Mouse (Mus musculus): ENCODE results near the gene Irgq.
"Not testable (repeated sequence)": the region's sequence is repeated elsewhere in the genome, so short reads cannot be mapped to it uniquely, and the experiment has no call there.

Irgq gene

GRCm38 (mm10) chr7:24530062-24530931 is at the start of gene Irgq:
Irgq (plus strand) TSS chr7:24530689.
- peak; percentile 100 for DNase-seq

- DNase-seq, result no peak
These were observed 49.5 kb upstream of the Irgq start for GRCm38 (mm10) chr7:24480986-24481473.

- peak; percentile 93 for DNase-seq
These were observed 48.8 kb upstream of the Irgq start, which contains the start of gene Cadm4 for GRCm38 (mm10) chr7:24481474-24482207. Cadm4 (plus strand) TSS chr7:24482023.

GRCm38 (mm10) chr7:24482208-24483020 is 48.1 kb upstream of the Irgq start:
- DNase-seq, result no peak

- not testable (repeated sequence) for DNase-seq
These were observed 47.2 kb upstream of the Irgq start for GRCm38 (mm10) chr7:24483291-24483690.

- no peak for DNase-seq
These were observed 45.0 kb upstream of the Irgq start for GRCm38 (mm10) chr7:24485481-24485880.

DNA sequence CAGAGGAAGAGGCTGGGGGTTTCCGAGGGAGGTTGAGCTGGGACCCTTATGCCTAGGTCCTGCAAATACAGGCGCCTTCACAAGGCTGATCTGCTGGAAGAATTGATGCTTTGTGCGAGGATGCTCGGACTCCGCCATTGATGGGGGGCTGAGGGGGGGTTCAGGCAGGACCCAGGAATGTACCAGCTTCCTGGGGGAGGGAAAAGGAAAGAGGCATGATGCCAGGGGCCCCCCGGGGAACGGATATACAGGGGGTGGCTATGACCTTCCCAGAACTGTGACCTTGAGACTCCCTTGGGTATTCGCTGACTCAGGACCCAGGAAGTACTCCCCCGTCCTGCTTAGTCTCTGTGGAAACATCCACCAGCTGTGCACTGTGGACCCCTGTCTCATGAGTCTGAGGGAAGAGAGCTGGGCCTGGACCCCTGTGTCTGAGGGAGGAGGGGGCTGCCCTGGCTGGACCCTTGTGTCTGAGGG is 43.8 kb upstream of the Irgq start:
- DNase-seq, result peak; percentile 73

GRCm38 (mm10) chr7:24487403-24487802 is 43.1 kb upstream of the Irgq start:
- DNase-seq, result no peak

DNA sequence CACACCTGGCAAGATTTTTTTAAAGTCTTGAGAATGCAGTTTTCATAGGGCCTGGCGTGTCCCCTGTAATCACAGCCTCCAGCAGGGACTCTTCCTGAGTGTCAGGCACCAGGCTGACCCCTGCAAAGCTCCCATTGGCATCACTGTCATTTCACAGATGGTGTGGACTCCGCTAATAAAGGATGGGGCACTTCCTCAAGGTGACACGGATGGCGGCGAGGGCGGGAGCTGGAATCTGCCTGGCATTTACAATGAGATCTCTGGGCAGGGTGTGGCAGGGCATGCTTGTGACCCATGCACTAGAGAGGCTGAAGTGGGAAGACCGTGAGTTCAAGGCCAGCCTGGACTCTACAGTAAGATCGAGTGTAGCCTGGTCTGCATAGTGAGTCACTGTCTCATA is 42.2 kb upstream of the Irgq start:
- no peak for DNase-seq

- DNase-seq, result peak; percentile 39
These were observed 30.5 kb upstream of the Irgq start for GRCm38 (mm10) chr7:24499856-24500577.

- DNase-seq, result peak; percentile 50
These were observed 29.6 kb upstream of the Irgq start for GRCm38 (mm10) chr7:24500929-24501328.

GRCm38 (mm10) chr7:24501492-24501891 is 29.0 kb upstream of the Irgq start:
- no peak for DNase-seq

- no peak for DNase-seq
These were observed 26.5 kb upstream of the Irgq start for GRCm38 (mm10) chr7:24504004-24504403.

- DNase-seq, result no peak
These were observed 25.6 kb upstream of the Irgq start for GRCm38 (mm10) chr7:24504868-24505267.

- no peak for DNase-seq
These were observed 24.9 kb upstream of the Irgq start for GRCm38 (mm10) chr7:24505447-24506064.

- DNase-seq, result no peak
These were observed 24.4 kb upstream of the Irgq start for GRCm38 (mm10) chr7:24506065-24506459.

GRCm38 (mm10) chr7:24506476-24506837 is 24.0 kb upstream of the Irgq start:
- DNase-seq, result no peak

GRCm38 (mm10) chr7:24506838-24507725 is 23.4 kb upstream of the Irgq start, which contains the start of gene Zfp428:
Zfp428 (plus strand) TSS chr7:24507006.
- peak; percentile 96 for DNase-seq

GRCm38 (mm10) chr7:24507726-24508114 is 22.8 kb upstream of the Irgq start:
- DNase-seq, result no peak

DNA sequence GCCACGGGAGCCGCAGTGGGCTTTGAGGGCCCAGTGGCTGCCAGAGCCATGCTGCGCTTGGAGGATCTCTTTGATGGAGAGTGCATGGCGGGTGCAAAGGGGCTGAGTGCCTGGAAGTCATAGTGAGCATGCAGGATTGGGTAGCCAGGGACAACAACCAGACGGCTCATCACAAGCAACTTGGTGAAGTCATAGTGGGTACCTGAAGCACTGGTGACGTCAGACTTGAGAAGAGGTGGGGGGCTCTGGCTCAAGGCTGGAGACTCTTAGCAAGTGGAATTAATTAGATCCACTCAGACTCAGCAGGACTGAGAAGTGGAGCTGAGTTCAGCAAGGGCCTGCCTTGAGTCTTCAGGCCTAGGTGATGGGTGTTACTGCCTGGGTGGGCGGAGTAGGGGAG is 18.1 kb upstream of the Irgq start, which contains the start of gene AC161166.1:
Gene AC161166.1, minus strand, starts transcription at position 101 of the 400 bp plus-strand sequence.
- no peak for DNase-seq
